Mouse (Mus musculus) induced T-regulatory cell, adult 2 months (primary cell): Measurements from ENCODE around the gene Samd4b.

ENCODE experiments used
- DNase-seq: peaks from one replicate; pipeline ENCODE4 v3.0.0-alpha.2; 2012; ENCODE audit warnings: low read depth

Gene Samd4b

GRCm38 (mm10) chr7:28597642-28598446 is at the start of gene Samd4b, which contains the start of gene Pak4:
Samd4b (minus strand) TSS chr7:28598144.
Pak4 (minus strand) TSS chr7:28598185.
- DNase-seq = peak; percentile 99

DNA sequence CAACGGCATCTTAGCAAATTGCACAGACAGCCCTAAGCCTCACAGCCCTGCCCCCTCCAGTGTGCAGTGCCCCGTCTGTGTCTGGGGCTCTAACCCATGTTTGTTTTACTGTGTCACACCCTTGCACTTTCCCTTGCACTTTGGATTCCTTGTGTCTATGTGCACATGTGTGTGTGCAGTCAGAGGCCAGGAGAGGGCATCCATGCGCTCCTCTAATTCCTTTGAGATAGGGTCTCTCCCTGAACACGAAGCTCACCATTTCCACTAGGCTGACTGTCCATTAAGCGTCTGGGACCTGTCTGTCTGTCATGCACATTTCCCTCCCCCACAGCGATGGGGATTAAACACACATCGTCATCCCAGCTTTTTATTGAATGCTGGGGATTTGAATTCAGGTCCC is 49.1 kb upstream of the Samd4b start:
- DNase-seq = peak; percentile 34

DNA sequence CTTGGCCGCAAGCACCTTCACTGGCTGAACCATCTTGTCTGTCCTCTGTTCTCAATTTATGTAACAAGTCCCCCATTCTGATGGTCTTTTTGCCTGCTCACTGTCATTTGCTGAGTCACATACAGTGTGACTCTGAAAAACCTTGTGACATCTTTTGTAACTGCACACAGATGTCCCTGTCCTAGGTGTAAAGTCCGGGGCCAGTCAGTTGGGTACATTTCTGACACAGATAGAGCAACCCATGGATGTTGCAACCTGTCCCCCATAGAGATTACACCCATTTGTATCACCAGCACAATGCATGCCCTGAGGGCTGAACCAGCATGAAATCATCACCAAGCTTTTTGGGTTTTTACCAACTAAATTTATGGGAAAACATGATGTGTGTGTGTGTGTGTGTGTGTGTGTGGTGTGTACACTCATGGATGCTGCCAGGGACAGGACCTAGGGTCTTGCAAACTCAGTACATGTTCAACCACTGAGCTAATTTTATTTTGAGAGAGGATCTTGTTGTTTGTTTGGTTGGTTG is 48.1 kb upstream of the Samd4b start:
- DNase-seq = no peak

DNA sequence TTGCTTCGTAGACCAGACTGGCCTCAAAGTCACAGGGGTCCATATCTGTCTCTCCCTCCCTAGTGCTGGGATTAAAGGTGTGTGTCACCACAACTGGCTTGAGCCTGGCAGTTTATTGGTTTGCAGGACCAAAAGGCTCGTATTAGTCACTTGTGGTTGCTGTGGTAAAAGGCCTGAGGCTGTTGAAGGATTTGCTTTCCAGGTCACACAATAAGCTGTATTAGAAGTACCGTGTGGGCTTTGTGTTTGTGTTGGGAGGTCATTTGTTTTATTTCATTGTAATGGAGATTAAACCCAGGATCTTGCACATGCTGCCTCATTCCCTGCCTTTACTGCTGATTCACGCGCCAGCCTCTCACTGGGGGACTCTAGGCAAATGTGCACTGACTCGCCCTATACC is 47.4 kb upstream of the Samd4b start:
- DNase-seq = no peak

GRCm38 (mm10) chr7:28641546-28641945 is 43.6 kb upstream of the Samd4b start:
- no peak for DNase-seq

GRCm38 (mm10) chr7:28637511-28637910 is 39.6 kb upstream of the Samd4b start:
- DNase-seq = no peak

DNA sequence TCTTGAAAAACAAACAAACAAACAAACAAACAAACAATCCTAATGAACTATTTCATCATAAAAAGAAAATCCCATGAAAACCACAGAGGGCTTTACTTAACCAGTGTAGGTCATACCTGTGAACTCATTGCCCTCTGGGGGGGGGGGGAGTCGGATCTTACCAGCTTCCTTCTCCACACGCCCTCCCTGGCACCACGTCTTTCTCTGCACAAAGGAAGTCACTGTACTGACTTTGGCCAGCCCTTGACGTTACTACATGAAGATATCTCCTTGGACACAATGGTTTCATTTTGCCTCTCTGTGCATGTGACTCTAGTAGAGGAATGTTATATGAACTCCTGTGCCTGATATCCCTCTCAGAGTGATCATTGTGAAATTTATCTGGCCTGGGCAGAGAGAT is 36.2 kb upstream of the Samd4b start:
- no peak for DNase-seq

DNA sequence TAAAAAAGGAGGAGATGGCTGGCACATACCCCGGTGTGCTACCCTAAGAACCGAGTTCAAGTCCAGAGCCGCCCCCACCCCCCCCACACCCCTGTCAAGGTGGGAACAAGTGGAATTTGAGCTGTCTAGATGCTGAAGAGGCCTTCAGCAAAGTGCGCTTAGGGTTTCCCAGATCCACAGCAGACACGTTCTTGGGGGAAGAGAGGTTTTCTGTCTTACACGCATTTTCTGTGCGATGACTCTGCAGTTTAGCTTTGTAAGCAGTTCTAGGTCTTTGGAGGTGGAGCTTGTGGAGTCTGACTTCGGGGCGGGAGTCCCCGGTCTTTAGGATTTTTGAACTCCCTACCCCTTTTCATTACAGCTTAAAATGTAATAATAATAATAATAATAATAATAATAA is 33.1 kb upstream of the Samd4b start, which contains the start of gene Acp7:
Gene Acp7 (minus strand): TSS at position 260 of the 400 bp plus-strand sequence.
- no peak for DNase-seq

DNA sequence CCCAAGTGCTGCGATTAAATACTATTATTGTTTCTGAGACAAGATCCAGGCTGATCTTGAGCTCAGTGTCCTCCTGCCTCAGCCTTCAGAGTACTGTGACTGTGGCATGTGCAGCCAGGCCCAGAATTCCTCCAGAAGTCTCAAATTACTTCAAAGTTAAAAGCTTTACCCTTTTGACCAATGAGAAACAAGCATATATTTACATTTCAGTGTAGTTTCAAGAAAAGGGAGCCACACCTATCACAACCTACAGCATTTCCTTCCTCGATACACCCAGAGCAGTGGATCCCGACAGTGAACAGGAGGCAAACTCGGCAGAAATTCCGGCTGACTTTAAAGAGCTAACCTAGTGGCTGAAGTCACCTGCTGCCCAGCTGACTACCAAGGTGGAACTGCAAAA is 26.8 kb upstream of the Samd4b start:
- DNase-seq = no peak

DNA sequence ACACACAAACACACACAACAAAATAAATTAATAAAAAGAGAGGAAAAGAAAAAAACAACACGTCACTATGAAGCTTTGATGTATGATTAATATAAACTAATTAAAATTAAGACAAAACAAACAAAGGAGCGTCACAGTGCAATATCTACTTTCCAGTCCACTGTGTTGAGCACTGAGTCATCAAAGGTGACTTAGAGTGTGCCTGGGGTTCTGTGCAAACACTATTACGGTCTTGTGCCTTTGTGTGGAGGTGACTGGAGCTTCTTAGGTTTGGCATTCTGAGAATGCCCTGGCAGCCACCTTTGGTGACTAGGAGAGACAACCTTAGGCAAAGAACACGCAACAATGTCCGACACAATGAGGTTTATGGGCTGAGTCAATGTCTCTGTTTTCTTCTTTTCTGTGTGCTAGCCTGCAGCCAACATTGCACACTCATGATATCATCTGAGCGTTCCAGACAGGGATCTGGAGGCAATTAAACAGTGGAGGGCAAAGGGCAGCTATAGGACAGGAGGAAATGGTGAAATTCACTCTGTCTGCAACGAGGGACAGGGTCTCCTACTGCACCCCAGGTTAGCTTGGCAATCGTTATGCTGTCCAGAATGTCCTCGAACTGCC is 21.3 kb upstream of the Samd4b start:
- no peak for DNase-seq

GRCm38 (mm10) chr7:28605951-28606350 is 8.0 kb upstream of the Samd4b start:
- DNase-seq = peak; percentile 46

GRCm38 (mm10) chr7:28603788-28604187 is 5.8 kb upstream of the Samd4b start:
- DNase-seq = peak; percentile 50

- DNase-seq = no peak
Observed at GRCm38 (mm10) chr7:28603136-28603535, 5.2 kb upstream of the Samd4b start.

- DNase-seq = peak; percentile 84
Observed at GRCm38 (mm10) chr7:28601668-28602067, 3.7 kb upstream of the Samd4b start.

GRCm38 (mm10) chr7:28601029-28601428 is 3.1 kb upstream of the Samd4b start:
- peak; percentile 87 for DNase-seq

GRCm38 (mm10) chr7:28598951-28599350 is 1.0 kb upstream of the Samd4b start:
- no peak for DNase-seq

DNA sequence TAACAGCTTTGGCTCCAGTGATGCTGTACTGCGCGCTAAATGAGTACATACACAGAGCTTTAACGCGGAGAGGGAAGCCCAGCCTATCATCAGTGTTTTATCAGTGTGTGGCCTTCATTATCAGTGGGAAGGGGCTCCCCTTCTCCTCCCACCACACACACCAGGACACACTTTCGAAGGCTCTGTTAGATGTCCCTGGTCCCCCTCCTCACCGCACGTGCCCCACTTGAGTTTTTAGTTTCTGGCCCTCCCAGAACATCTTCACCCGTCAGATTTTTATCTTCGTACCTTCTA is 720 bp downstream of the Samd4b start:
- peak; percentile 23 for DNase-seq

DNA sequence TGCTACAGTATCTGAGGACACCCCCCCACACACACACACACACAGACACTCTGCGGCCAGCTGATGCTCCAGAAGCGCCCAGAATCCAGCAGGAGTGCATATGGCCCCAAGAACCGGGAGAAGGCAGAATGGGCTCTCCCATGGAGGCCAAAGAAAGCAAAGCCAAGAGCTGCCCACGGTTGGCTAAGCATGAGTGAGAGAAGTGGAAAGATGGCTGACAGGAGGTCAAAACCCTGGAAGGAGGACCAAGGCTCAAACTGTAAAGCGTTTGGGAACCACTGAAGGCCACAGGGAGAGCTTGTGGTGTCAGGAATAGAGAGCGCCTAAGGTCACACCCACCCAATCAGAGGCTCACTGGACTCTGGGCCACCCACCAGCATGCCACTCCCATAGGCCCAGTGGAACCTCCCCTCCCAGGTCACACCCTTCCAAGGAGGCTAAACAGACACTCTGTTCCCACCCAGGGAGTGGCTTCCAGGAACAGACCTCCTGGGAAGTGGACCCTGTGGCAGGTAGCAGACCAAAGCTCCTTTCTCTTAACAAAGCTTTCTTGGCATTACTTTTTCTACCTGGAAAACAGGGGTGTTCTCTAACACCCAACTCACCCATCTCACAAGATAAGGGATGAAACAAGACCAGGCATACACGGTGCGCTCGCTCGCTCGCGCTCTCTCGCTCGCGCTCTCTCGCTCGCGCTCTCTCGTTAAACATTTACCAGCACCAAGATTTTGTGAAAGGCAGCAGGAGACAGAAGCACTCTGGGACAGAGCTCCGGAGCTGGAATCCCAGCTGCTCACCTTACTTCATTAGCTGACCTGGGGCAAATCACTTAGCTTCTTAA is 1.3 kb downstream of the Samd4b start:
- DNase-seq = peak; percentile 23

DNA sequence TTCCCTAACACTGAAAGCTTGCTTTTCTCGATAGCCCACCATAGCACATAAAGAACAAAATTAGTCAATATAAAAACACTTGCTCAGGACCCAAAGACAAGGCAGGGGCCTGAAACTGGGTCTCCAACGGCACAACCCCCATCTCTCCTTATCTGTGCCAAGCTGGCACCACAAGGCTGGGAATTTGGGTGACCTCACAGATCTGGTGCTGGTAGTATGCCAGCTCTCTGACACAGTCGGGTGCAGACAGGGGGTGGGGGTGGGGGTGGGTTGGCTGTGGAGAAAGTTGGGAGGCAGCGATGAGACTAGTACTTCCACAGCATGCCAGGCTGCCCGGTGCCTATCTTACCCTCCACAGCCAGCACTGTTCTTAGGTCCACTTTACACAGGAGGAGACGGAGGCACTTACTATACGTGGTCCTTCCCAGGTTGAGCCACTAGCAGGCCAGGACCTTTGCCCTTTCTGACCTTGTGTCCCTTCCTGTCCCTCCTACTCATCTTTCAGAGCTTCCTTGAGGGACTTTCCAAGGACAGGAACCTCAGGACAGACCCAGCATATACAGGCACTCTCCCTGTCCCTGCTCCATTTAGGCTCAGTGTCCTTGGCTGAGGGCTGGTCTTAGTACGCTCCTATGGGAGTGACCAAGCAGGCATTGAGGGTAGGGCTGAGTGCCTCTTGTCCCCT is 2.1 kb downstream of the Samd4b start:
- no peak for DNase-seq

DNA sequence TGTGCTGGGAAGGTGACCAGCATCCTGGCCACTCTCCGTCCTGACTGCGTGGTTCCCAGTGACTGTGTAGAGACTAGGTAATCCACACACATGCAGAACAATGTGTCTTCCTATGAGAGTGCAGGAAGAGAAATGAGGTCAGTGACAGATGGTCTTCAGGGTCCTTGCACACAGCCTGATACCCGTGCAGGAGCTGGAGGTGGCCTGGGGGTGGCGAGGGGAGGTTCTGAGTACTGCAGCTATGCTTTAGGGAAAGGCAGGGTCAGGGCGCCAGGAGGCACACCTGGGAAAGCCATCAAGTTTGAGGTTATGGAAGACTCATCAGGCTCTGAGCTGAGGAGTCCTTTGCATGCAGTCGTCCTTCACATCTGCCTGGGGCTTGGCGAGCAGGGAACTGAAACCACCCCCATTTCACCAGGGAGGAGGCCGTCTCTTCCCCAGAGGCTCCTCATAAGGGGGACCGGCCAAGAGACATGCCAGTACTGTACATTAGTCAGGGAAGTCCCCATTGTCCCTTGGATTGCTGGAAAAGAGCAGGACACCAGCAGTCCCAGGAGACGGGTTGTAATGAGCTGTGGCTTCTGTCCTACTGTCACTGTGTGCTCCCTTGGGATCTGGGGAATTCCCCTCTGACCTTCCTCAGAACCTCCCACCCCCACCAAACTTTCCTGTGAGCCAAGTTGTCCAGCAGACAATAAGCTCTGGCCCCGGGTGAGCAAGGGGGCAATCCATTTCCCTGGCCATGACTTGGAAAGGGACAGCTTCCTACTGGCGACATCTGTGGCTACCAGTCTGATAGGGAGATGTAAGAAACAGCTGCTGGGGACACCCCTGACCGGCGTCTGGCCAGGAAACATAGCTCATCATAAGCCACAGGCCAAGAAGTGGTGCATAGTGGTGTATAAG is 4.5 kb downstream of the Samd4b start:
- DNase-seq = no peak

DNA sequence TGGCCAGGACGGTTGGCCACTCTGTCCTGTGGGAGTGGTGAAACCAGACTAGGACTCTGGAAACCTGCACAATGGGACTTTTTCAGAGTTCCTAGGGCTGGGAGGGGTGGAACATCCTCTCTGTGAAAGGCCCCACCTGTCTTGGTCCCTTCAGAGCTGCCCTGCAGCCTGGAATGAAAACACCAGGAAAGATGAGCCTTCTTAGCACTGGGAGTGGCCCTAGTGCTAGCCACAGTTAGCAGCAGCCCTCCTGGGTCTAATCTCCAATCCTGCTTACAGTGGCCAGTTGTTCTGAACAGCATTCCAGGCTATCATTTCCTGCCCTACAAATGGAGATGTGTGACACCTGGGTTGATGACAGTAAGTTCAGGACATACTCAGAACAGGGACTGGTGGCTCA is 6.1 kb downstream of the Samd4b start:
- no peak for DNase-seq
